Mouse (Mus musculus) neural tube, embryonic 10.5 days (tissue): ENCODE measurements at regions not wholly inside any gene's neighbourhood (a gene's known extent, or its start where the extent isn't known, plus 50 kb on each side); places are given as distances from the start of the nearest gene placed in this dataset.

ENCODE experiments used
- DNase-seq: peaks from one replicate; pipeline ENCODE4 v3.0.0-alpha.2; 2017; ENCODE audit warnings: low spot score; ENCODE audit errors: extremely low spot score

- no peak for DNase-seq
These were observed 77.1 kb upstream of the Fndc3a start for GRCm38 (mm10) chr14:72786929-72787328.

- no peak for DNase-seq
These were observed 73.4 kb upstream of the Fndc3a start for GRCm38 (mm10) chr14:72783248-72783647.

- no peak for DNase-seq
These were observed 69.6 kb upstream of the Fndc3a start for GRCm38 (mm10) chr14:72779446-72779845.

- DNase-seq, result no peak
These were observed 69.0 kb upstream of the Fndc3a start for GRCm38 (mm10) chr14:72778756-72779155.

- DNase-seq, result no peak
These were observed 68.2 kb upstream of the Fndc3a start for GRCm38 (mm10) chr14:72777927-72778560.

- no peak for DNase-seq
These were observed 60.4 kb upstream of the Fndc3a start for GRCm38 (mm10) chr14:72770237-72770636.

- DNase-seq, result no peak
These were observed 50.3 kb upstream of the Fndc3a start for GRCm38 (mm10) chr14:72760123-72760522.
